Mouse (Mus musculus): Measurements from ENCODE around the gene Jam2.

Jam2 gene

DNA sequence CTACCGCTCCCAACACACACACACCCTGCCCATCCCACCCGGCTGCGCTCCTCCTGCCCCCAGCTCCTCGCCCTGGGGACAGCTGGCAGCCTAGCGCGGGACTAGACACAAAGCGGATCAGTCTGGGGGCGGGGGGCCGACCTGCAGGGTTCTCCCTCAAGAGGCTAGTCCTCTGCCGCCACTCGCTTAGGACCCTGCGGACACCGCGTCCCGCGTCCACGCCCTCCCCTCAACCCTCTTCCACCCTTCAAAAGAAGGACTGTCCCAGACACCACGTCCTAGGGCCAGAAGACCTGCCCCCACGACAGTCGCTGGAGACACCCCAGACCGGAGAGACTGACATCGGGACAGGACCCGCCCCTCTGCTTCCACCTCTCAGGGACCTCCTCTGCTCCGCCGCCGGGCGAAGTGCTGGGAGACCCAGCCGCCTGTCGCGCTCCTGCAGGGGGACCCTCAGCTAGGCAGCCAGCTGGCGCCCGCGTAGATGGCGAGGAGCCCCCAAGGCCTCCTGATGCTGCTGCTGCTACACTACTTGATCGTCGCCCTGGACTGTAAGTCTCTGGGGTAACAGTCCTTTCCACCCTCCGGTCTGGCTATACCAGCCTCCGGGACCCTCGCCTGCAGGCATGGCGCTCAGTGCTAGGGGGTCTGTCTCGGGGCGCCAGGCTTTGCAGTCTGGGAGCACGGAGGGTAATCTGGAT is at the start of gene Jam2:
Gene Jam2, plus strand, starts transcription at position 121 of the 701 bp plus-strand sequence.
- peak; percentile 82 for DNase-seq (ENCODE audit: extremely low spot score)

DNA sequence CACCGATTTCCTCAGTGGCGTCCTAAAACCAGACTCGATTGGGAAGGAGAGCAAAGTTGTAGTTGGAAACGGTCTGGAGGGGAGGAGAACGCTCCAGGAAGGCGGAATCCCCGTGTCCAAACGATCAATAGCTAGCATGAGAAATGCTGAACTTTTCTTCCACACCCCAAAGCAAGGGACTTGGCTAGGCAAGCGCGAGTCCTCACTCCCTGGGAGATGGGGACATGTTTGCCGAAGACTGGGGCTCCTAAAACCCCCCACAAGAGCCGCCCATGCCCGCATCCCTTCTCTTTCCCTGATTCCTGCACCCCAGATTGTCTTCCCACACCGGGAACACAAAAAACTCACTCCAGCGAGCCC is 39.1 kb upstream of the Jam2 start:
- no peak for DNase-seq (ENCODE audit: extremely low spot score)

DNA sequence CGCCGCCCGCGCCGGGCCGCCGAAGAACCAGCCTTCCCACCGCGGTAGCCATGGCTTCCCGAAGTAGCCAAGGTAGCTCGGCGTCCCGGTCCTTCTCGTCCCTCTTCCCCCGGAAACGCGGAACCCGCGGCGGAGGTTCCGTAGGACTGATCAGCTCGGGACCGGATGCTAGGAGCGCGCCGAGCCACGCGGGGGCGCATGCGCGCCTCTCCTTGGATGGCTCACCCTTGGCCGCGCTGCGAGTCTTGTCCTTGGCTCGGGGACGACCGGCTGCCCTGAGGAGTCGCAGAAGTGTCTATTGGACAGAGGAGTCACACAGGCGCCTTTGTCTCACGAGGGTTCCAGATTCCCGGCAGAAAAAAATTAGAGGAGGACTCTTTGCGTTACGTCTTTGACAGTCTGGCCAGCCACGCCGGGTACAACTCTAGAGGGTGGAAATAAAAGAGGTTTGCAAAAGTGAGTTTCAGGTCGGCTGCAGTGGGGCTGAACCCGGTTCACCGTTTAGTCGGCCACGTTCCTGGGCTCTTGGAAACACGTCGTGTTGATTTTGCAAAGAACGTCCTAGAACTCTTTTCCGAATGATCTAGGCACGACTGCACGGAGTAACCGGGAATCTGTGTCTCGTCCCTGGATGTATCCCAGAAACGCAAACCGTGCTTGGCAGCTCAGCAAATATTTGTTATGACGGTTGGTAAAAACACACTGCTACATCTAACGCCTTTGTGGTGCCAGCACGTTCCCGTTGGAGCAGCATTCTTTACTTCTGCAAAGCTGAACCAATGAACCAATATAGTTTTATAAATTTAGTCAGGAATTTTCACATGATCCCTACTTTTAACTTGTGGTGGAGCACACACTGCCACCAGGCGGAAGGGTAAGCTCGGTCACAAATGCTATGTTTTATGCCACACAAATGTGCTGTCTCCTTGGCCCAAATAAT is 38.5 kb upstream of the Jam2 start, which contains the start of gene Mrpl39:
Gene Mrpl39, minus strand, starts transcription at position 577 of the 940 bp plus-strand sequence.
- peak; percentile 99 for DNase-seq (ENCODE audit: extremely low spot score)

DNA sequence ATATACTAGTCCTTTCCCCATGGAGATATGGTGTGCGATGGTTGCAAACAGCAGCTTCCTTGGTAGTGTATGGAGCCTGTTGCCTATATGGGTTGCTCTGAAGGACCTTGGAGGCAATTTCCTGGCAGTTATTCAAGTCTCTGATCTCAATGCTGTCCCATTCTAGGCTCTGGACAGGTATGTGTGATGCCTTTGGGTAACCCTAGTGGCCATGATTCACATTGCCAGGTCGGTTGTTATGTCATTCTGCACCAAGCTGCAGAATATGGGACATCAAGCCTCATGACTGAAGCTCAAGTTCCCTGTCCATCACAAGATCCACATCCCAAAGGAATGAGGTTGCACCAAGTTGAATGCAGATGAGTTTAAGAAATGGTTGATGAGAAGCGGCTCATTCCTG is 36.6 kb upstream of the Jam2 start:
- DNase-seq (ENCODE audit: extremely low spot score): no peak

DNA sequence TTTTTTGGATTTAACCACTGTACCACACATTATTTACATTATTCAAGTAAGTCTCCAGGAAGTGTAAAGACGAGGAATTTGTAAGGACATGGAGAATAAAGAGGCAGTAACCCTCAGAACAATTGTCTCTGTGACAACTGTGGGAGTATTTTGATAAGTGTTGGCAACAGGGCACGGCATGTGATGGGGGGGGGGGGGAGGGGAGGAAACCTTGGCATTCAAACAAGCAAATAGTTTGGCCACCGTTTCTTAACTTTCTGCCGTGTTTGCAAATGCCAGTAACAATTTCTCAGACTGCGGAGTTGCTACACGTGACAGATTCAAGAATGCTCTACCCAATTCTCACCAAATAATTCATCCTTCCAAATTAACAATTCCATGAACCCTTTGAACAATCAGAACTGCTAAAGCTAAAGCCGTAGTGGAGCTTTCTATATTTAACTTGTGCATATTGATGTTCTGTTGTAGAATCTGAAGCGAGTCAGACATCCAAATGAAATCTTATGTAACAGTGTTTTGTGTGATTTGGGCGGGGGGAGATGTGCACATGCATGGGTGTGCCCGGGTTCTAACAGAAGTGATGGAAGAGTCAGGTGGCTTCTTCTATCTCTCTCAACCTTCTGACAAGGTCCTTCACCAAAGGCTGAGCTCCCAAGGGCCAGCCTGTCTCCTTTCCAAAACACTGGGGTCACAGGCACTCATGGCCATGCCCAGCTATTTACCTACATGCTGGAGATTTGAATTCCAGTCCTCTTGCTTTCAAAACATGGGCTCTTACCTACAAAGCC is 29.0 kb upstream of the Jam2 start:
- no peak for DNase-seq (ENCODE audit: extremely low spot score)

DNA sequence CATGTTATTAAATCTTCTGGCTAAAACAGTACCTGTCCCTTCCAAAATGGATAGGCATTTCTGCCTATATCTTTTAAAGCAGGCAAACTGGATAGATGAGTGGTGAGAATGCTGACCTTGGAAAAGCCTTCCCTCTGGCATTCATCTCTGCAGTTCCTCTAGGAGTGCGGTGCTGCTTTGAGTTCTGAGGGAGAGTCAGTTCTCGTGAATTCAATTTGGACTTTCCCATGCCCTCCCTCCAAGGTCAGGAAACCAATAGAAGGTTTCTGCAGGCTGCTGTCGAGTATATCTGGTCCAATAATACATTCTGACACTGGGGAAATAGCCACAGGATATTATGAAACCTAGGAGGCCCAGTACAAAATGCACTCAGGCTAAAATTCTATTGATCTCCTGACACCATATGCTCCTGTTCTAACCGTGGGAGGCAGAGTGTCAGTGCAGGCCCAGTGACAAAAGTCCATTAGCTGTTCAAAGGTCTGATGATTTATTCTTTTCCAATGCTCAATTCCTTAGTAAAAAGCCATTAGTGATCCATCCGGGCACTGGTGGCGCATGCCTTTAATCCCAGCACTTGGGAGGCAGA is 28.1 kb upstream of the Jam2 start:
- no peak for DNase-seq (ENCODE audit: extremely low spot score)

DNA sequence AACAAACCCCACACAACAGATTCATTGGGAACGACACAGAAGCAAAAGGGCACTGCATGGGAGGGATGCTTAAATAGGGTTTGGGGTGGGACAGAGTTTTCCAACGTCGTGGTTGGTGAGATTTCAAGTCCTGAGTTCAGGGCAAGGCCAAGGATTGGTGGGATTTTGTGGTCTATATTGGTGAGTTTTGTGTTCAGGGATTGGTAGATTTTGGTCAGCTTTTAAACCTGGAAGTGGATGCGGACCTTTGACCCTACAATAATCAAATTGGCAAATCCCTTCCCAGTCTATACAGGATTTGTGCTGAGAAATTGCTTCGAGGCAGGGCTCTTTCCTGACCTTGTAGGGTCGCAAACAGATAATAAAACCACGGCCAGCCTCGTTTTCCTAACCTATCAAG is 6.0 kb upstream of the Jam2 start:
- DNase-seq (ENCODE audit: extremely low spot score): no peak

DNA sequence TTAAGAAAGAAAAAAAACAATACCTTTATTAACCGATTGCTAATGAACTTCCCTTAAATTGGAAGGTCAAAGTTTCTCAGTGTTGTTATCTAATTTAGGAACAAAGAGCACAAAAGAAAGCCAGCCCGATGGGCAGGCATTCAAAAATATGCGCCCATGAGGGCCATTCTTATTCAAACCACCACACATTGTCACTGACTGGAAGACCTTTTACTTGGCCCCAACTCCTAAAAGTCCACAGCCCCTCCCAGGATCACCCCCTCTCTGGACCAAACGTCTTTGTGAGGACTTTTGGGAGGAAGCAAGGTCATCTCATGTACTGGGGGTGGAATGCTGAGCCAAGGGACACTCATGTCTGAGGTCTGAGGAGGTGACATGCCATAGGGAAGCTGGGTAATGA is 4.7 kb upstream of the Jam2 start:
- no peak for DNase-seq (ENCODE audit: extremely low spot score)

DNA sequence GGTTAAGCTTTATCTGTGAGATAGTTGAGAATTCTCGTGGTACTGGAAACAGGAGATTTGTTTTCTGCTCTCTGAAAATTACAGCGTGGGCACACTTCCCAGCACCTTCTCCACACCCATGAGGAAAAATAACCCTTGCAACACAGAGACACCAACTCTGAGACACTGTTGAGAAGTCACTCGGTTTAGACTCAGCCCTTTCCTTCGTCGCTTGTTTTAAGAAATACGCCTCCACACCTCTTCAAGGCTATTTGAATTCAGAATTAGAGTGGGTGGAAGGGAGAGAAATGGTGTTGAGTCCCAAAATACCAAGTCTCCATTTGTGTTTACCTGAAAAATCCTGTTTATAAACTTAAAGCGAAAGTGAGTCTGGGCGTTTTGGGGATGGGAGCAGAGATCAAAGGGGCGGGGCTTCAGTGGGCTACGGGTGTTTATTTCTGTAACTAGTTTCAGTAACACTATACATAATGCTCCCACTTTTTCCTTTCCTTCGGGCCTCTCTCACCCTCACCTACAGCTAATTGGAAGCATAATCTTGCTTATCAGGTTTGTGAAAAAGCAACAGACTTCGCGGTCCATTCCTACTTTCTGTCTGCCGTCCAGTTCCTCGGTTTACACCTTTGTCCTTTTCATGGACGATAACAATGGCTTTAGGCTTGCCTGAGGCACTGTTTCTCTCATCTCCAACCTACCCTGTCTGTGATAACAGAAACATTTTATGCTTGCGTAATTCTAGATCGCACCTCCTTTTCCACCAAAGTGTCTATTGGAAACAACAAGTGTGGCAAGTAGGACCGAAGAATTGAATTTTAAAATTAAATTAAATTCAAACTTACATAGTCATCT is 4.1 kb upstream of the Jam2 start:
- DNase-seq (ENCODE audit: extremely low spot score): no peak

DNA sequence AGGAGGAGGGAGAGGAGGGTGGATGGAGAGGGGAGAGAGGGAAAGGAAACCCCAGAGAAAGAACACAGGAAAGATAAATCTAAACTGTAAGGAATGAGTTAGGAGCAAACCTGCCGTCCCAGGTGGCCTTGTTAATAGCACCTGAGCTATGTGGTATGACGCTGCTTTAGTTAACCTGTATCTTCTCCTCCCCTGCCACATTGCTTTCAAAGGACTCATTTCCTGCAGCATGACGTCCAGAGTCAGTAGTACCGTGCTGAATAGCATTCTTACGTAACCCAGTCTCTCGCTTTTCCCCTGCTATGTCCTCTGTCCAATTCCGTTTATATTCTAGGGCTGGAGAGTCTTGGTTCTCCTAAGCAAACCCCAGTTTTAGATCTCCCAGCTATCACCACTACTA is 3.0 kb upstream of the Jam2 start:
- DNase-seq (ENCODE audit: extremely low spot score): no peak

DNA sequence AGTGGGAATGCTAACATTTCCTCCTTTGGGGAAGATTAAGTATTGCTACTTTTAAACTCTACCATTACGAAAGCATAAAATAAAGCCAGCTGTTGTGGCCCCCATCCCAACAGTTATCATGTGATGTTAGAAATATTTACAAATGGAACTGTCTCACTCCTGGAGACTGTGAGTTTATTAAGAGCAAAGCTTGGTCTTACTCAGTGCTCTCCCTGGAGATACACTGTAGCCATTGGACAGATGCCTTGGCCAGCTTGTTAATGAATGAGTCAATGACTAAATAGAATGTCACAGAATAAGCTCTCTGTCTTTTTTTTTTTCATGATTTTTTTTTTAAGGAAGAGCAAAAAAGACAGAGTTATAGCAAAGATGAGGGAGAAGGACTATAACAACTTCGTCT is 2.5 kb upstream of the Jam2 start:
- DNase-seq (ENCODE audit: extremely low spot score): no peak

DNA sequence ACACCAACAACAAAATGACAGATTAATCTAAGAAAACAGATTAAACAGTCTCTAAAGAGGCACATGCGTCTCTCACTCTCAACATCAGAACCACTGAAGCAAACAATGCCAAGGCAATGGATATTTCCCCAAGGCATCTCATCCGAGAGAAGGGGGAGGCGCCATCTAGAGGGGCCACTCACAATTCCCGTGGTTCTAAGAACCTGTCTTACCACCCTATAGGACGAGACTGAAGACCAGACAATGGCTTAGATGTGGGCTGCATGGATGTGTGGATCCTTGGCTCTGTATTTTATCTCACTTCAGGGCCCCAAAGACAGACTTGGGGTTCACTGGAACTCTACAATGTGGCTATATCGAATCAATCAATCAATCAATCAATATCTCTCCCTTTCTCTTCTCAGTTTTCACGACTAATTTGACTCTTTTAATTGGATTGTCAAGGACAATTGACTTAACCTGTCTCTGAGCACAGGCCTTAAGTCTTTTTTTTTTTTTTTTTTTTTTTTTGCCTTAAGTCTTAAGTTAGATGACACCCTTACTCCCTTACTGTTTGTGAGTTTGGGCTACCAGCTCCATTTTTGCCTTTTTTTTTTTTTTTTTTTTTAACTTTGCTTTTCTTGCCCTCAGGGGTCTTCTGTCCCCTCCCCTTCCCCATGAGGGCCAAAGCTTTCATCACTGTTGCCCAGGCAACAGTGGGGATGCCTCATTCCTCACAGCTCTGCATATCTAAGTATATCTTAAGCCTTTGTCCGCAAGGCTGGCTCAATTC is 1.2 kb upstream of the Jam2 start:
- peak; percentile 37 for DNase-seq (ENCODE audit: extremely low spot score)

DNA sequence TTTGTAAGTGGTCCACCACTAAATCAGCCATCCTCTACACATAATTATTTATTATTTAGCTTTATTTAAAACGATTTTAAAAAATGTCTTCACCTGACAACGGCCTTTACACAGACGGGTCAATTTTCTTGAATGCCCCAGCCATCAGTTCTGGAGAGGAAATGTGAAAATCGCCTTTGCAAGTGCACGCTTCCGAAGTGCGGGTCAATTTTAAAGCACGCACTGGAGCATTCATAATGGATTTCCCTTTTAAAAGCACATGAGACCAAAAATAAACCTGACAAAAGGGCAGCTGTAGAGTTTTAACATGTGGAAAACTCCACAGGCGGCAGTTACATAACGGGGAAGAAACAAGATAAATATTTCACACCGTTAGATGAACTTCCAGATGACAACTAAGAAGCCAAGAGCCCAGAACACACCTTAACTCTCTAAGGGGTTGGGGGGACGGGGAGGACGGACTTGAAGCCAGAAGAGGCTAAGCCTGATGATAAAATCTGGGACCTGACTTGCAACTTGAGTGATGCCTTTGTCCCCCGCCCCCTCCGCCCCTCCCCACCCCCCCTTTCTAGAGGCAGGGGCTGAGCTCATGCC is 558 bp upstream of the Jam2 start:
- peak; percentile 62 for DNase-seq (ENCODE audit: extremely low spot score)

DNA sequence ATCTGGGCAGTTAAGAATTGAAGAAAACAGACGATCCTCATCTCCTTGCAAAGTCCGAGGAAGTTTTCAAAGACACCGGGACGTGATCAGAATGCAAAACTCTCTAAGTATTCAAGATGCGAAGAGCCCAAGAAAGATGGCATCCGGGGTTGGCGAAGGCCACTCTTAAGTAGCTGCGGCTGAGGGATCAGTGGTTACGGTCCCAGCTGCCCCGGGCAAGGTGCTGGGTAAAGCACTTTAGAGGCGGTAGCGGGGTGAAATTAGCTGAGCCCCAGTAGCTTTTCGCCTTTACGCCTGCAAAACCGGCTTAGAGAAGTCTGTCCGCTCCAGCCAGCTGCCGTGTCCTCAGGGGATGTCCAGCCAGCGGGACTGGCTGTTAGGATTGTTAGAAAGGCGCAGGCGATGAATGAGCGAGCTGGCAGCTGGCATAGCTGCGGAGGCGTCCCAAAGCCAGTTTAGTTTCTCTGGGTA is 873 bp downstream of the Jam2 start:
- DNase-seq (ENCODE audit: extremely low spot score): peak; percentile 72

DNA sequence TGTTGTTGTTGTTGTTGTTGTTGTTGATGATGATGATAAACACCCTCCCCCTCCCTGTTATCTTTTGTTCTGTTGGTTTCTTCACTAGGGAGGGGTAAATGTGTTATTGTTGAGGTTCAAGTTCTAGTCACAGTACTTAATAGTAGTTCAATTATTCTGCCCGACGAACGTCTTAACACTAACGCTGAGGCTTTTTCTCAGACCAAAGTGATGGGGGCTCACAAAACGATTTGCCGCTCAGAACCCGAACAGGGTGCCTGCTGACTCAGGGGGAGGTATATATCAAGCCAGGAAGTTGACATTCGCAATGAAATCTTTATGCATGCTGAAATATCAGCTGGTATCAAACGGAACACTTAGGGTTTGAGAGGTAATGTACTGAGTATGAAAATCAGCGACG is 1.4 kb downstream of the Jam2 start:
- DNase-seq (ENCODE audit: extremely low spot score): no peak

DNA sequence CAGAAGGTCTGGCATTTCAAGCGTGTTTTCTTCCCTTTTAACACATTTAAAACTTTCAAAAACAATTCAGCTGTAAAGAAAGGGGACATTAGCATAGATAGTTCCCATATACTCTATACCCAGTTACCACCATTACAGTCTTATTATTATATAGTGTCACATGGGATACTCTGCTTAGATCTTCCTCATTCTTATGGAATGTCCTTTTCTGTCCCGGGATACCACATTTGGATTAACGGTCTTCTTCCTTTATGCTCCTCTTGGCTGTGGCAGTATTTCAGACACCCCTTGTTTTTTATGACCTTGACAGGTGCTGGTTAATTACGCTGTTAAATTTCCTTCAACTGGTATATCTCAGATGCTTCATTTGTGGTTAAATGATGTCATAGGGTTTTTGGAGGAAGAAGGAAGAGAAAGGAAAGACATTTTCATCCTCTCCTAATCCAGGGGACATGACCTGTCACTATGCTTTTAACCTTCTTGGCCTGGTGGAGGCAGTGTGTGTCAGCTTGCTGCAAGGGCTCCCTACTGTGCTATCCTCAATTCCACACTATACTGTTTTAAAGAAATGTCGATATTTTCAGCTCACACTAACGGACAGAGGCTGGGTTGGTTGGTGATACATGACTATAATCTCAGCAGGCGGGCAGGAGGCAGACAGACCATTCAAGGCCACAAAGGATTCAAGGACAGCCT is 2.3 kb downstream of the Jam2 start:
- DNase-seq (ENCODE audit: extremely low spot score): no peak

DNA sequence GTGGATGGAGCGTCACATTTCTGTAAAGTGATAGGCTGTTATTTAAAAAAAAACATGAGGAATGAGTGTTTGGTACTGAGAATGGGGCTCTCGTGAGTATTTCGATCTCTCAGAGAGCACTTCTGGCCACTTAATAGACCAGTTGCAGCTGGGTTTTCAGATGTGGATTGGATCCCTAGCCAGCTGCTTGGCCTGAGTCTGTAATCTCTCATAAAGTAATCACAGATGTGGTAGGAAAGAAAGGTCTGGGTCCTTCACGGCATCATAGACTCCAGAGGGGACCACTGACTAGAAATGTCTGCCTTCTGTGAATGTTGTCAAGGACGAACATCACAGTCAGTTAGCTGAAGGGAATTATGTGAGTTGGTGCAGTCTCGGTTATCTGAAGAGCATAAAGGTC is 4.5 kb downstream of the Jam2 start:
- no peak for DNase-seq (ENCODE audit: extremely low spot score)

DNA sequence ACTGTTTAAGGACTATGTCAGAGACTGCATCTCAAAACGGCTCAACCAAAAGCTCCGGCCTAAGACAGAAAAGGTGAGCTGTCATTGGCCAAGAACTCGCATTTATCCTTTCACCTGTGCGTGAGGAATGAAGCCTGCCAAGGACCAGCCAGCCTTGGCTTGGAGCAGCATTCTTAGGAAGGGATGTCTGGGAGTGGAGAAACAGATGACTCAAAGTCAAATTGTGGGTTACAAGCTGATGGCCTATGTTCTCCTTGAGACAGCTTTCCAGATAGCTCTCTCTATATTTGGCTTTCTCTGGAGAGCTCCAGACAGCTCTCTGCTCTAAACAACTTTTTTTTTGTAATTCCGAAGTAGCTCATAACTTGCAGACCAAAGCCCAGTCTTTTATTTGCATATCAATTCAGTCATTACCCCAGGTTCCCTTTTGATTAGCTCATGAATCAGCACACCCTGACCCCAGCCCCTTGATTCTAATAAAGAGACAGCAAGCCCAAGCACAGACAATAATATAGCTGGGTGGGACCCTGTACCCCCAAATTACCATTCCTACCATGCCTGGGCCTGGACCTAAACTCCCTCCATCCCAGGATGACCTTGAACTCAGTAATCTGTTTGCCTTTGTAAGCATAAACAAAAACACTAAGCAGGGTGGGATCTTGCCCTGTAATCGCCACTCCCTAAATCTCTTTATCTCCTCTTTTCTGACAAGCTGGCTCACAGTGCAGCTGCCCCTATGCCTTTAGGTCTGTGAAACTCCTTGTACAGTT is 5.1 kb downstream of the Jam2 start:
- DNase-seq (ENCODE audit: extremely low spot score): no peak

All from embryo, embryonic 9.5 days (tissue).